Mouse (Mus musculus): Measurements from ENCODE around the gene Slc36a2. TPM values are rescaled to one million over a fixed set of nuclear protein-coding genes. Genes with fewer than 3 reads are reported as not detected.
A peak's percentile ranks its signal among the peaks of the same experiment; 100 is the strongest.
"Not testable (repeated sequence)": the region's sequence is repeated elsewhere in the genome, so short reads cannot be mapped to it uniquely, and the experiment has no call there.

The Slc36a2 gene
- total and polyA plus RNA-seq, 2 experiments, result not detected

DNA sequence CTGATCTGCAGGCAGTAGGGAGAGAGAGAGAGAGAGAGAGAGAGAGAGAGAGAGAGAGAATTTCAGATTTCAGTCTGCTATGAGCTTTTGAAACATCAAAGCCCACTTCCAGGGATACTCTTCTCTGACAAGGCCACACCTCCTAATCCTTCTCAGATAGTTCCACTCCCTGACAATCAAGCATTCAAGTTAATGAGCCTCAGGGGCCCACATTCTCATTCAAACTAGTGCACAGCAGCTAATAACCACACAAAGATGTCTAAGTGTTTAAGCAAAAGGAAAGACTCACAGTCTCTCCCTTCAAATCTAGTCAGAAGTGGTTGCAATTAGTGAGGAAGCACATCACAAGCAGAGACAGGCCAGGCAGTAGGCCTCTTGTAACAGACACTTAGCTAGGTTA lies 64.6 kb downstream of the Slc36a2 start:
- Histone ChIP-seq H3K79me2 (ENCODE audit: control insufficient read depth, insufficient read depth, low read length) (no peaks in the 10 kb centered on the region), H3K27ac (replicated peaks; ENCODE audit: insufficient read depth, low read depth, low read length) (no peak overlapping the region), H3K4me3 (ENCODE audit: insufficient read depth, low read depth, low read length) (no peak overlapping the region), H3K4me1 (ENCODE audit: control insufficient read depth, insufficient read depth, low read length) (no peaks in the 10 kb centered on the region), H3K9ac (ENCODE audit: low read depth, low read length) (no peak overlapping the region), H3K36me3 (ENCODE audit: control insufficient read depth, insufficient read depth, low read length) (no peaks in the 10 kb centered on the region), H3K27me3 (ENCODE audit: control insufficient read depth, insufficient read depth, low read length) (no peaks in the 10 kb centered on the region)
- TF ChIP-seq CTCF (IDR thresholded peaks at IDR 0.05; ENCODE audit: low read depth, low read length), result no peak
- no peak for DNase-seq (ENCODE audit: extremely low read depth, low read depth, low spot score)

DNA sequence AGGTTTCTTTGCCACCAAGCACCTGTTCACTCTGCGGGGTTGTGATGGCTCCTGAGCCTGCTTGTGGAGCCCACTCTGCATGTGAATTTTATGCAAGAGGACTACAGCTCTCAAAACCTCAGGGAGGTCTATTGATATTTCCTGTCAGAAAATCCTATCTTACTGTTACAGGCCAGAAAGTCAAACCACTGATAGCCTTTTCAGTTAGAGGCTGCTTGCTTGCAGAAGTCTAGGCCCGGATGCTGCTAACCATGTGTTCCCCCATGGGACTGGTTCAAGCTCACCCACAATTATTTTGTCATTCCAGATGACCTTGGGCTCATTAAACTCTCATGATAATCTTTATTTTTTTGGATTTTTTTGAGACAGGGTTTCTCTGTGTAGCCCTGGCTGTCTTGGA lies 67.8 kb downstream of the Slc36a2 start:
- no peaks in the 10 kb centered on the region for H3K27me3 ChIP-seq (ENCODE audit: control insufficient read depth, insufficient read depth, low read length)
- no peak for DNase-seq (ENCODE audit: extremely low read depth, low read depth, low spot score)
- no peak overlapping the region for H3K4me3 ChIP-seq (ENCODE audit: insufficient read depth, low read depth, low read length)
- H3K9ac ChIP-seq (ENCODE audit: low read depth, low read length), result no peak overlapping the region
- TF ChIP-seq POLR2A (IDR thresholded peaks at IDR 0.05; ENCODE audit: extremely low read depth, insufficient read depth, low read length) (no peak), CTCF (IDR thresholded peaks at IDR 0.05; ENCODE audit: low read depth, low read length) (no peak)
- no peaks in the 10 kb centered on the region for H3K36me3 ChIP-seq (ENCODE audit: control insufficient read depth, insufficient read depth, low read length)
- H3K27ac ChIP-seq (replicated peaks; ENCODE audit: insufficient read depth, low read depth, low read length), result no peak overlapping the region
- no peaks in the 10 kb centered on the region for H3K4me1 ChIP-seq (ENCODE audit: control insufficient read depth, insufficient read depth, low read length)
- WGBS, result 93% methylated on average over 2 of the region's 2 CpGs
- H3K79me2 ChIP-seq (ENCODE audit: control insufficient read depth, insufficient read depth, low read length), result no peaks in the 10 kb centered on the region

DNA sequence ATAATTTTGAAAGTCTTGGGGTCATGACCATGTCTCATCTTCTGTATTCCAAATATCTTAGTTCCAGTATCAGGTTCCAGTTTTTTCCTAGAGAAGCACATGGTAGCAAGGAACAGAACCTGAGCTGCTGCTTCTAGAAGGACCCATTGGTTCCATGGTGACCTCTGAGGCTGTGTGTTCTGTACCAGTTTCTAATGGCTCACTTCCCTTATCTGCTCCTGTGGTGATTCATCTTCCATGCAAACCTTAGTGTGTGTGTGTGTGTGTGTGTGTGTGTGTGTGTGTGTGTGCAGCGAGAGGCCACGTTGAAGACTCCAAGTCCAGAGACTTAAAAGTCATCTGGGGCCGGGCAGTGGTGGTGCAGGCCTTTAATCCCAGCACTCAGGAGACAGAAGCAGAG lies 68.9 kb downstream of the Slc36a2 start:
- no peaks in the 10 kb centered on the region for H3K4me1 ChIP-seq (ENCODE audit: control insufficient read depth, insufficient read depth, low read length)

DNA sequence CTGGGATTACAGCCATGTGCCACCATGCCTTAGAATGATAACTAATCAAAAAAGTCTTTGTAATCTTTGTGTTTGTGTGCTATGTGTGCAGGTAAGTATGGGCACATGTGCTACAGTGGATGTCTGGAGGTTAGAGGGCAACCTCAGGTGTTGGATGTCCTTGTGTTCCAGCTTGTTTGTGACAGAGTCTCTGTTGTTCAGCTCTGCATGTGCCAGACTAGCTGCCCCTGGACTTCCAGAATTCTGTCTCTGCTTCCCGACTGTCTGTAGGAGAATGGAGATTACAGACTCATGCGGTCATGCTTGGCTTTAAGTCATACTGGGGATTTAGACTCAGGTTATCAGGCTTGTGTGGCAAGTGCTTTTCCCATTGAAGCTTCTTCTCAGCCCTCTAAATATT lies 70.6 kb downstream of the Slc36a2 start:
- 76% methylated on average over 2 of the region's 2 CpGs for WGBS
- no peak overlapping the region for H3K27ac ChIP-seq (replicated peaks; ENCODE audit: insufficient read depth, low read depth, low read length)

More for the DNA sequence above, 68.9 kb downstream of the Slc36a2 start:
- 95% methylated on average over 3 of the region's 3 CpGs for WGBS
- no peak for DNase-seq (ENCODE audit: extremely low read depth, low read depth, low spot score)
- H3K27ac ChIP-seq (replicated peaks; ENCODE audit: insufficient read depth, low read depth, low read length), result no peak overlapping the region
- H3K27me3 ChIP-seq (ENCODE audit: control insufficient read depth, insufficient read depth, low read length), result no peaks in the 10 kb centered on the region
- no peak overlapping the region for H3K9ac ChIP-seq (ENCODE audit: low read depth, low read length)
- H3K36me3 ChIP-seq (ENCODE audit: control insufficient read depth, insufficient read depth, low read length), result no peaks in the 10 kb centered on the region
- TF ChIP-seq POLR2A (IDR thresholded peaks at IDR 0.05; ENCODE audit: extremely low read depth, insufficient read depth, low read length) (no peak), CTCF (IDR thresholded peaks at IDR 0.05; ENCODE audit: low read depth, low read length) (no peak)
- no peaks in the 10 kb centered on the region for H3K79me2 ChIP-seq (ENCODE audit: control insufficient read depth, insufficient read depth, low read length)
- H3K4me3 ChIP-seq (ENCODE audit: insufficient read depth, low read depth, low read length), result no peak overlapping the region

DNA sequence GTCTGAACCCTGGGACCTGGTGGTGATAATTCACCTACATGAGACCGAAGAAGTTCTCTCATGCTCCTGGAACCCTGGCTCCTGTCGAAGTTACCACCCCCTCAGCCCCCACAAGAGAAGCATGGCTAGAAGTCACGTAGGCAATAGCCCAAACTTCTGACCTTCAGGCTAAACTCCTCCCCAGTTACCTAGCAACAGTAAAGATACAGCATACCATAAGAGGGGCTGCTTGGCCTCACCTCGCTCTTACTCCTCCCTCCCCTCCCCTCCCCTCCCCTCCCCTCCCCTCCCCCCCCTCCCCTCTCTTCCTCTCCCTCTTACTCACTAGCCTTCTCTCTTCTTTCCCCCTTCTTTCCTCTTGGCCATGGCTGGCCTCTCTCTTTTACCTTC lies 71.0 kb downstream of the Slc36a2 start:
- not testable (repeated sequence) for H3K4me3 ChIP-seq (ENCODE audit: insufficient read depth, low read depth, low read length); H3K36me3 ChIP-seq (ENCODE audit: control insufficient read depth, insufficient read depth, low read length); H3K79me2 ChIP-seq (ENCODE audit: control insufficient read depth, insufficient read depth, low read length); H3K4me1 ChIP-seq (ENCODE audit: control insufficient read depth, insufficient read depth, low read length); H3K9ac ChIP-seq (ENCODE audit: low read depth, low read length); H3K27me3 ChIP-seq (ENCODE audit: control insufficient read depth, insufficient read depth, low read length); DNase-seq (ENCODE audit: extremely low read depth, low read depth, low spot score)
- 60% methylated on average over 4 of the region's 4 CpGs for WGBS
- H3K27ac ChIP-seq (replicated peaks; ENCODE audit: insufficient read depth, low read depth, low read length), result 0 out of 2 replicates have a peak overlapping the region, but pooled peaks have one; percentile 19

More for the DNA sequence above, 70.6 kb downstream of the Slc36a2 start:
- H3K9ac ChIP-seq (ENCODE audit: low read depth, low read length), result no peak overlapping the region
- no peaks in the 10 kb centered on the region for H3K27me3 ChIP-seq (ENCODE audit: control insufficient read depth, insufficient read depth, low read length)
- H3K4me3 ChIP-seq (ENCODE audit: insufficient read depth, low read depth, low read length), result no peak overlapping the region
- TF ChIP-seq CTCF (IDR thresholded peaks at IDR 0.05; ENCODE audit: low read depth, low read length) (no peak), POLR2A (IDR thresholded peaks at IDR 0.05; ENCODE audit: extremely low read depth, insufficient read depth, low read length) (no peak)
- DNase-seq (ENCODE audit: extremely low read depth, low read depth, low spot score), result no peak
- H3K79me2 ChIP-seq (ENCODE audit: control insufficient read depth, insufficient read depth, low read length), result no peaks in the 10 kb centered on the region
- H3K36me3 ChIP-seq (ENCODE audit: control insufficient read depth, insufficient read depth, low read length), result peaks cover 6% of the 10 kb centered on the region
- H3K4me1 ChIP-seq (ENCODE audit: control insufficient read depth, insufficient read depth, low read length), result no peaks in the 10 kb centered on the region

DNA sequence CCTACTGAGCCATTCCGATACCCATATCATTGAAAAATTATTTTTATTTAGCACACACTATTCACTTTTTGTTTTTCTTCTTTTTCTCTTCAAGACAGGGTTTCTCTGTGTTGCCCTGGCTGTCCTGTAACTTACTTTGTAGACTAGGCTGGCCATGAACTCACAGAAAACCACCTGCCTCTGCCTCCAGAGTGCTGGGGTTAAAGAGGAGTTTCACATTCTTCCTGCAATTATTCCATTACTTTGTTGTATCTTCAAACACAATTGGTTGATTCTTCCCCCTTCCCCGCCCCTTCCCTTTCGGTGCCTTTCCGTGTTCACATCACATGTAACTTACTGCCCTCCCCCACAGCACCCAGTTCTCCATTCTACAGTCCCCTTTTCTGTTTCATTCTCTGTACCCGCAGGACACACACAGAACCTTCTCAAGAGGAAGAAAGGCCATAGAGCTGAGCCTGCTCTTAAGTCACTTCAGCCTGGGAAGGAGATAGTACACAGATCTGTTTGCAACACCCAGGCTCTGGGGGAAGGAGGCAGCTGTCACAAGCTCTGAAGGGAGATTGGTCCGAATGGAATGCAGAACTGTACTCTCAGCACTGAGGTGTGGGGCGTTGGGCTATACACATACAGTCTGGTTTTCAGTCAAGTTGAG lies 71.5 kb downstream of the Slc36a2 start:
- WGBS, result 69% methylated on average over 7 of the region's 7 CpGs
- Histone ChIP-seq H3K36me3 (ENCODE audit: control insufficient read depth, insufficient read depth, low read length) (peaks cover 12% of the 10 kb centered on the region), H3K79me2 (ENCODE audit: control insufficient read depth, insufficient read depth, low read length) (no peaks in the 10 kb centered on the region), H3K4me3 (ENCODE audit: insufficient read depth, low read depth, low read length) (no peak overlapping the region), H3K27ac (replicated peaks; ENCODE audit: insufficient read depth, low read depth, low read length) (0 out of 2 replicates have a peak overlapping the region, but pooled peaks have one; percentile 19), H3K9ac (ENCODE audit: low read depth, low read length) (no peak overlapping the region), H3K27me3 (ENCODE audit: control insufficient read depth, insufficient read depth, low read length) (no peaks in the 10 kb centered on the region), H3K4me1 (ENCODE audit: control insufficient read depth, insufficient read depth, low read length) (no peaks in the 10 kb centered on the region)
- peak; percentile 53 for DNase-seq (ENCODE audit: extremely low read depth, low read depth, low spot score)
- TF ChIP-seq POLR2A (IDR thresholded peaks at IDR 0.05; ENCODE audit: extremely low read depth, insufficient read depth, low read length), result no peak
- TF ChIP-seq CTCF (IDR thresholded peaks at IDR 0.05; ENCODE audit: low read depth, low read length), result no peak
